Mouse (Mus musculus): ENCODE results near the gene Dhx33. TPM values are rescaled to one million over a fixed set of nuclear protein-coding genes. Genes with fewer than 3 reads are reported as not detected.

Gene Dhx33
- total and polyA plus RNA-seq, 3 experiments, result 15.9 to 37.4 (median 28.4) TPM

DNA sequence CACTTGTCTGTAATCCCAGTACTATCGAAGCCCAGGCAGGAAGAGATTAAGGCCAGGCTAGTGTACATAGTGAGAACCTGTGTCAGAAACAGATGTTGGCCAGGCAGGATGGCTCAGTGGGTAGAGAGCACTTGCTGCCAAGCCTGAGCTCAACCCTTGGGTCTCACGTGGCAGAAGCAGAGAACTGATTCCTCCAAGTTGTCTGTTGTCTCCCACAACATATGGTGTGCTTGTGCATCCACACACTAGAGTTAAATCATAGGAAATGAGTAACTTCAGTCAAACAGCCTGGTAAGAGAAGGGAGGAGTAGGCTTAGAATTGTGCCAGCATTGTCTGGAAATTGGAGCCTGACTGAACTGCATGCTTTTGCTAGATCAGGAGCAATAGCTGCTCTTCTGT is 29.0 kb downstream of the Dhx33 start:
- Histone ChIP-seq H3K4me3 (ENCODE audit: low read depth, low read length) (no peak overlapping the region), H3K27me3 (ENCODE audit: insufficient read depth, low read length) (no peaks in the 10 kb centered on the region), H3K9me3 (replicated peaks) (peaks cover 4% of the 10 kb centered on the region; the same call in 1 of the 2 replicates), H3K4me1 (ENCODE audit: insufficient read depth, low read depth, low read length) (peaks cover 85% of the 10 kb centered on the region), H3K36me3 (replicated peaks) (peaks cover 87% of the 10 kb centered on the region)
- TF ChIP-seq POLR2AphosphoS5 (IDR thresholded peaks at IDR 0.05; ENCODE audit: insufficient replicate concordance, low read depth, low read length) (0 out of 2 replicates have a peak, but pooled peaks have one; percentile 19), GATA1 (IDR thresholded peaks at IDR 0.05; ENCODE audit: borderline replicate concordance, low read length) (no peak)
- ATAC-seq (ENCODE audit: extremely low read depth, insufficient number of reproducible peaks, low FRiP score, poor library complexity, severe bottlenecking) (no peak), DNase-seq (ENCODE audit: low spot score) (no peak)

DNA sequence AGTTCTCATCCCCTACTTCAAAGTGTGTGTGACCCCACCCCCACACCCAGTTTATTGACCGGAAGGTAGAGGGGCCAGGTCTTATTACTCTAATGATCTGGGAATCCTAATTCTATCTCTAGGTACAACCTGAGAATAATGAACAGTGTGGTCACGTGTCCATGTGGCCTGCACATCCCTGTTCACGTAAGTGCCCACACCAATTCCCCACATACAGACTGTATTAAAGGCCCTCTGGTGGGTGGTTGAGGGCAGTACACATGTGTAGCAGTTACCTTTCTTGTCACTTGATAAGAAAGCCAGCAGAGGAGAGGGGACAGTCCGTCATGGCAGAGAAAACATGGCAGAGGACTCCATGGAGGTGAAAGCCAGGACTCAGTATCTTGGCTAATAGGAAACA is 30.3 kb downstream of the Dhx33 start:
- Histone ChIP-seq H3K27me3 (ENCODE audit: insufficient read depth, low read length) (no peaks in the 10 kb centered on the region), H3K36me3 (replicated peaks) (peaks cover 74% of the 10 kb centered on the region), H3K9me3 (replicated peaks) (peaks cover 4% of the 10 kb centered on the region; the same call in 1 of the 2 replicates), H3K4me1 (ENCODE audit: insufficient read depth, low read depth, low read length) (peaks cover 73% of the 10 kb centered on the region), H3K4me3 (ENCODE audit: low read depth, low read length) (no peak overlapping the region)
- no peak for ATAC-seq (ENCODE audit: extremely low read depth, insufficient number of reproducible peaks, low FRiP score, poor library complexity, severe bottlenecking)
- TF ChIP-seq CTCF (IDR thresholded peaks at IDR 0.05; ENCODE audit: low read depth, low read length) (peak; percentile 33), TAL1 (conservative IDR thresholded peaks at IDR 0.05; ENCODE audit: low read depth, low read length) (no peak)
- DNase-seq (ENCODE audit: low spot score), result no peak

DNA sequence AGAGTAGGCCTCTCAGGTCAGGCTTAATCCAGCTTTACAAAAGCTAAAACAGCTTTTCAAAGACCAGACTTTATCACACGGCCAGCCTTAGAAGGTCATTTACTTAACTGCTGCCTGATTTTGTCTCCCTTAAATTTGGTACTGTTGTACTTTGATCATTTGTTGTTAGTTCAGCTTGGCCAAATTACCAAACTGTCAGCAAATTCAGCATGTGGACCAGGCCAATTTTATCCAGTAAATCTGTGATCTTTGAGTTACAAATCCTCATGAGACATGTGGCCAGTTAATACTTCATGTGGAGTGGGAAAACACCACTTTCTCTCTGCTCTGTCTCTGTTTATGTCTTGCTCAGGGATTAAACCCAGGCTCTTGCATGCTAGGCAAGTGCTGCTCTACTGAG is 31.7 kb downstream of the Dhx33 start:
- Histone ChIP-seq H3K4me1 (ENCODE audit: insufficient read depth, low read depth, low read length) (peaks cover 67% of the 10 kb centered on the region), H3K27me3 (ENCODE audit: insufficient read depth, low read length) (no peaks in the 10 kb centered on the region), H3K9me3 (replicated peaks) (peaks cover 4% of the 10 kb centered on the region; the same call in 1 of the 2 replicates), H3K4me3 (ENCODE audit: low read depth, low read length) (no peak overlapping the region), H3K36me3 (replicated peaks) (peaks cover 67% of the 10 kb centered on the region)
- no peak for TF ChIP-seq GATA1 (IDR thresholded peaks at IDR 0.05; ENCODE audit: borderline replicate concordance, low read length)
- TF ChIP-seq CTCF (IDR thresholded peaks at IDR 0.05; ENCODE audit: low read depth, low read length), result no peak
- no peak for TF ChIP-seq TAL1 (conservative IDR thresholded peaks at IDR 0.05; ENCODE audit: low read depth, low read length)
- no peak for TF ChIP-seq GATA2 (IDR thresholded peaks at IDR 0.05; ENCODE audit: borderline replicate concordance, low read depth, low read length)
- TF ChIP-seq POLR2AphosphoS5 (IDR thresholded peaks at IDR 0.05; ENCODE audit: insufficient replicate concordance, low read depth, low read length), result no peak
- ATAC-seq (ENCODE audit: extremely low read depth, insufficient number of reproducible peaks, low FRiP score, poor library complexity, severe bottlenecking) (no peak), DNase-seq (ENCODE audit: low spot score) (no peak)

DNA sequence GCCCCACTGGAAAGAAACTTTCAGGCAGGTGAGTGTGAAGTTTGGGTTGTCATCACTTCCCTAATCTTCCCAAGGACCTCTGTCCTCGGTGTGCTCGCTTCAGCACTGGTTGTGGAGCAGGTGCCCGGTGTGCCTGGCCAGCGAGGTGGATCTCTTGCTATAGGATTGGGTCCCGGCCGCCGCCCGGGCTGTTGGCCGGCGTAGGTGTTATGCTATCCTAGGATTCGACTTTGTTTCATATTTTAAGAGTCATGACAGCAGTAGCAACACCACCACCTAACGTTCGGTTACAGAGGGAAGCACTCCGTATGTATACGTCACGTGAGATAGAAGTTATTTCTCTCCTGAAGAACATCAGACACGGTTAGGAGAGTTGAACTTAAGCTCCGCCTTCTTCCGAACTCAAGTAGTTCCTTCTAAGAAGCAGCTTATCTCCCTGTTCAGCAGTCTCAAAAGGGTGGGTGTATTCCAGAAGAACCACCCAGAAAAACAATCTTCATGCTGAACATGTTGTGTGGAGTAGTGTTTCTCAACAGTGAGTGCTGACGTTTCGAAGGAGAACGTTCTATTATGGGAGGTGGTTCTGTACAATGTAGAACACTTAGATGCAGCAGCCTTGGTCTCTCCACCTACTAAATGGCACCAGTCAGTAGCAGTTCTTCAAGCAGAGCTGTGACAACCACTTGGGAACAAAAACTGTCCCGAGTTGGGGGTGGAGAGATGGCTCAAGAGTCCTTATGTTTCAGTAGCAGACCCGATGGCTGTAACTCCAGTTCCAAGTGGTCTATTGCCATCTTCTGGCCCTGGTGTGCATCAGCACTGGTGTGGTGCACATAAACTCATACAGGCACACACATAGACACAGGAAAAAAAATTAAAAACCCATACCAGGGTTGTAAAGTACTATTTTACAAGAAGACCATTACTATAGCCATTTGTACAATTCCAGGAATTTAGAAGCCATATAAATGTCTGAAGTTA is 33.4 kb downstream of the Dhx33 start:
- peak; percentile 61 for ATAC-seq (ENCODE audit: extremely low read depth, insufficient number of reproducible peaks, low FRiP score, poor library complexity, severe bottlenecking)
- H3K9me3 ChIP-seq (replicated peaks), result peaks cover 4% of the 10 kb centered on the region; the same call in 1 of the 2 replicates
- H3K27me3 ChIP-seq (ENCODE audit: insufficient read depth, low read length), result no peaks in the 10 kb centered on the region
- H3K4me1 ChIP-seq (ENCODE audit: insufficient read depth, low read depth, low read length), result peaks cover 53% of the 10 kb centered on the region
- H3K36me3 ChIP-seq (replicated peaks), result peaks cover 60% of the 10 kb centered on the region
- no peak for TF ChIP-seq GATA2 (IDR thresholded peaks at IDR 0.05; ENCODE audit: borderline replicate concordance, low read depth, low read length)
- no peak for TF ChIP-seq CTCF (IDR thresholded peaks at IDR 0.05; ENCODE audit: low read depth, low read length)
- TF ChIP-seq TAL1 (conservative IDR thresholded peaks at IDR 0.05; ENCODE audit: low read depth, low read length), result peak; percentile 71
- no peak for TF ChIP-seq GATA1 (IDR thresholded peaks at IDR 0.05; ENCODE audit: borderline replicate concordance, low read length)
- peak; percentile 78 for DNase-seq (ENCODE audit: low spot score)
- H3K4me3 ChIP-seq (ENCODE audit: low read depth, low read length), result peak overlapping the region; percentile 97

DNA sequence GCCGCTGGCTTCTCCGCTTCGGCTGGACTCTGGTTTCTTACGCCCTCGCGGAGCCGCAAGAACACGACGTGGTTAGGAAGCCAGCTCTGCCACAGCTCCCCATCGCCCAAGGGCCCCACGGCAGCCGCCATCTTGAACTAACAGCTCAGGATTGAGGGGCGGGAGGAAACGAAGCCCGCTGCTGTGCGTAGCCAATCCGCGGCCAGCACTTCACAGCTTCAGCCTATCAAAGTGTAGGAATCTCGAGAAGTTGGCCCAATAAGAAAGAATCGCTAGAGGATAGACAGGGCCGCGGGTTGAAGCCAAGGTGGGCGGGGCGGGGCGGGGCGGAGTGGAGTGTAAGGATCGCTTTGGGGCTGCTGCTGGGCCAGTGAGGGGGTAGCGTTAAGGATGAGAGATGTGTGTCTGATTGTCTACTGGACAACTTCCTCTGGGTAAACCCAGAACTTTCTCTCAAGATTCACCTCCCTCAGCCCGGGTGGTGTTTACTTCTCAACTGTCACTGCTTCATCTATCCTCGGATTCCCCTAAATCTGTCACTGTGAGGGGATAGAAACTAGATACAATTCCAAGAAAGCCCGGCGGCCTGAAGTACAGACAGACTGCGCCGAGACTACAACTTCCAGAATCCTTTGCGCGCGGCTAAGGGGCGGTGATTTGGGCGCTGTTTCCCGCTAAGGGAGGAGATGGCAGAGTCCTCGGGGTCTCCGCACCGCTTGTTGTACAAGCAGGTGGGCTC is 34.2 kb downstream of the Dhx33 start, which contains the start of the genes Nup88 and Rpain:
Nup88 (minus strand) TSS at position 153 of the 739 bp plus-strand sequence.
Rpain (plus strand) TSS at position 393 of the 739 bp plus-strand sequence.
- peaks cover 60% of the 10 kb centered on the region for H3K36me3 ChIP-seq (replicated peaks)
- TF ChIP-seq TAL1 (conservative IDR thresholded peaks at IDR 0.05; ENCODE audit: low read depth, low read length) (no peak), POLR2AphosphoS5 (IDR thresholded peaks at IDR 0.05; ENCODE audit: insufficient replicate concordance, low read depth, low read length) (no peak)
- peaks cover 4% of the 10 kb centered on the region; the same call in 1 of the 2 replicates for H3K9me3 ChIP-seq (replicated peaks)
- DNase-seq (ENCODE audit: low spot score) (peak; percentile 98), ATAC-seq (ENCODE audit: extremely low read depth, insufficient number of reproducible peaks, low FRiP score, poor library complexity, severe bottlenecking) (peak; percentile 82)
- H3K4me1 ChIP-seq (ENCODE audit: insufficient read depth, low read depth, low read length), result peaks cover 48% of the 10 kb centered on the region
- peak within 1 kb of the TSS; percentile 97 for H3K4me3 ChIP-seq (ENCODE audit: low read depth, low read length)
- H3K27me3 ChIP-seq (ENCODE audit: insufficient read depth, low read length), result no peaks in the 10 kb centered on the region

DNA sequence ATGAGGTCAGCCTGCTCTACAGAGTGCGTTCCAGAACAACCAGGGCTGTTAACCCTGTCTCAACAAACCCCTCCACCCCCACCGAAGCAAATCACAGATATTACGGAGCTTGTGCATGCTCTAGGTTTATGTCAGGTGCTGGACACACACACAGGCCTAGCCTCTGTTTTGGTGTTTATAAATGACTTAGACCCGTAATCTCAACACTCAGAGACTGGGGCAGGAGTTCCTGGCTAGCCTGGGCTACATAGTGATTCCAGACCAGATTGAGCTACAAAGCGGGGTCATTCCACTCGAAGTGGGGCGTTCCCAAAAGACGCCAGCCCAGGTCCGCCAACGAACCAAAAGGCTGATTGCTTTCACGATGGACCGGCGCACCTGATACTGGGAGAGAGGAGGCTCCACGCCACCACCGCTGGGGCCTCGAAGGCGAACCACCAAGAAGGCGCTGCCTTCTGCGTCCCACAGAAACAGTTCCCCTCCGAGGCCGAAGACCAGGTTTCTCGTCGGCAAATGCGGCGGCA is 34.9 kb downstream of the Dhx33 start:
- DNase-seq (ENCODE audit: low spot score) (no peak), ATAC-seq (ENCODE audit: extremely low read depth, insufficient number of reproducible peaks, low FRiP score, poor library complexity, severe bottlenecking) (no peak)
- H3K9me3 ChIP-seq (replicated peaks), result peaks cover 4% of the 10 kb centered on the region; the same call in 1 of the 2 replicates
- no peaks in the 10 kb centered on the region for H3K27me3 ChIP-seq (ENCODE audit: insufficient read depth, low read length)
- peak overlapping the region; percentile 97 for H3K4me3 ChIP-seq (ENCODE audit: low read depth, low read length)
- H3K36me3 ChIP-seq (replicated peaks), result peaks cover 60% of the 10 kb centered on the region
- H3K4me1 ChIP-seq (ENCODE audit: insufficient read depth, low read depth, low read length), result peaks cover 46% of the 10 kb centered on the region
- no peak for TF ChIP-seq GATA1 (IDR thresholded peaks at IDR 0.05; ENCODE audit: borderline replicate concordance, low read length)
- TF ChIP-seq CTCF (IDR thresholded peaks at IDR 0.05; ENCODE audit: low read depth, low read length), result no peak
- TF ChIP-seq POLR2AphosphoS5 (IDR thresholded peaks at IDR 0.05; ENCODE audit: insufficient replicate concordance, low read depth, low read length), result no peak
- no peak for TF ChIP-seq GATA2 (IDR thresholded peaks at IDR 0.05; ENCODE audit: borderline replicate concordance, low read depth, low read length)
- TF ChIP-seq TAL1 (conservative IDR thresholded peaks at IDR 0.05; ENCODE audit: low read depth, low read length), result no peak
